Mouse (Mus musculus) WW6 (cell line): ENCODE results near the gene Xpc.
"Not testable (repeated sequence)": the region's sequence is repeated elsewhere in the genome, so short reads cannot be mapped to it uniquely, and the experiment has no call there.

Experiments used
- DNase-seq: peaks from one replicate; pipeline ENCODE4 v3.0.0-alpha.2; 2013; ENCODE audit warnings: low read depth, low spot score

The Xpc gene

GRCm38 (mm10) chr6:91472868-91473804 lies 42.6 kb downstream of the Xpc start, which contains the start of the genes Chchd4 and Tmem43:
Gene Chchd4 (minus strand): TSS chr6:91473546.
Gene Tmem43 (plus strand): TSS chr6:91473703.
- peak; percentile 97 for DNase-seq

GRCm38 (mm10) chr6:91472319-91472718 lies 43.4 kb downstream of the Xpc start:
- no peak for DNase-seq

GRCm38 (mm10) chr6:91471427-91471826 lies 44.3 kb downstream of the Xpc start:
- DNase-seq, result not testable (repeated sequence)

- DNase-seq, result no peak
Measured at GRCm38 (mm10) chr6:91470712-91471111, 45.0 kb downstream of the Xpc start.

GRCm38 (mm10) chr6:91467106-91467505 lies 48.6 kb downstream of the Xpc start:
- DNase-seq, result no peak

GRCm38 (mm10) chr6:91465756-91466155 lies 49.9 kb downstream of the Xpc start:
- DNase-seq, result no peak

- DNase-seq, result no peak
Measured at GRCm38 (mm10) chr6:91459471-91459870, 56.2 kb downstream of the Xpc start.

- DNase-seq, result no peak
Measured at GRCm38 (mm10) chr6:91454546-91454945, 61.1 kb downstream of the Xpc start.

- DNase-seq, result no peak
Measured at GRCm38 (mm10) chr6:91452056-91452455, 63.6 kb downstream of the Xpc start.

GRCm38 (mm10) chr6:91449472-91450225 lies 66.0 kb downstream of the Xpc start:
- no peak for DNase-seq

GRCm38 (mm10) chr6:91445316-91445715 lies 70.4 kb downstream of the Xpc start:
- DNase-seq, result no peak

GRCm38 (mm10) chr6:91441145-91441662 lies 74.5 kb downstream of the Xpc start:
- no peak for DNase-seq

- peak; percentile 89 for DNase-seq
Measured at GRCm38 (mm10) chr6:91440474-91441144, 75.1 kb downstream of the Xpc start.
